In genomic region chrX:145348377-145349203, GRCm38 (mm10) we compare ENCODE assay signal across 10 mouse cellular contexts. TPM values are rescaled to one million over a fixed set of nuclear protein-coding genes. Genes with fewer than 3 reads are reported as not detected.
A peak's percentile ranks its signal among the peaks of the same experiment; 100 is the strongest.
DNase-seq lines count a peak whose midpoint lies in the region; ATAC-seq lines count a peak whose summit lies in the region.
"Had no signal": no experiment of that assay in that cellular context is flagged by ENCODE, and none has a peak within 500 bp of the region (broad histone marks: within the 10 kb centered on the region; RNA-seq: fewer than 3 reads in every experiment).

TSS of gene Lhfpl1 (minus strand) at chrX:145349089.

- H3K27ac ChIP-seq in heart, embryonic 16.5 days (ENCODE audit: low read length) = no peak within 1 kb of the TSS
- peak within 1 kb of the TSS; percentile 62 for H3K27ac ChIP-seq in embryonic facial prominence, embryonic 13.5 days
- no peak within 1 kb of the TSS for H3K27ac ChIP-seq in liver, embryonic 12.5 days
- H3K27ac ChIP-seq: heart, adult 2 months had no signal

- no peak within 1 kb of the TSS for H3K9ac ChIP-seq in heart, embryonic 16.5 days (ENCODE audit: low read length)
- no peak within 1 kb of the TSS for H3K9ac ChIP-seq in embryonic facial prominence, embryonic 13.5 days
- no peak within 1 kb of the TSS for H3K9ac ChIP-seq in liver, embryonic 12.5 days

- ATAC-seq in heart, embryonic 16.5 days (replicated peaks; ENCODE audit: extremely low read depth, insufficient read depth, low FRiP score) = 0 out of 2 replicates have a peak, but pooled peaks have one; percentile 32
- peak; percentile 75 for ATAC-seq in embryonic facial prominence, embryonic 13.5 days (ENCODE audit: insufficient number of reproducible peaks, insufficient read depth, low FRiP score, low TSS enrichment, low read depth)
- no peak for ATAC-seq in liver, embryonic 12.5 days

- DNase-seq in heart, postnatal 14 days = no peak
- DNase-seq in A20 (ENCODE audit: low read depth, low spot score) = peak; percentile 20
- peak; percentile 62 for DNase-seq in mesoderm, embryonic 11.5 days (ENCODE audit: low read depth, low spot score)
- DNase-seq in cerebellum, postnatal 4 days (ENCODE audit: low spot score in 2 of 2) = no peak
- DNase-seq in ovary, adult 18-20 months (ENCODE audit: low spot score) = no peak
- DNase-seq: cerebellum, postnatal 14 days; heart, adult 2 months had no signal

- H3K9me3 ChIP-seq in heart, embryonic 16.5 days (replicated peaks; ENCODE audit: control insufficient read depth, low read length) = no peaks in the 10 kb centered on the region
- no peaks in the 10 kb centered on the region for H3K9me3 ChIP-seq in embryonic facial prominence, embryonic 13.5 days
- H3K9me3 ChIP-seq in liver, embryonic 12.5 days (replicated peaks) = no peaks in the 10 kb centered on the region

- H3K36me3 ChIP-seq in heart, embryonic 16.5 days (ENCODE audit: control insufficient read depth, insufficient read depth) = no peaks in the 10 kb centered on the region
- H3K36me3 ChIP-seq in embryonic facial prominence, embryonic 13.5 days = no peaks in the 10 kb centered on the region
- H3K36me3 ChIP-seq in liver, embryonic 12.5 days = no peaks in the 10 kb centered on the region

- H3K27me3 ChIP-seq in heart, embryonic 16.5 days (ENCODE audit: control insufficient read depth, insufficient read depth, low read length) = no peaks in the 10 kb centered on the region
- peaks cover 5% of the 10 kb centered on the region; the same call in 1 of the 2 replicates for H3K27me3 ChIP-seq in embryonic facial prominence, embryonic 13.5 days
- H3K27me3 ChIP-seq in liver, embryonic 12.5 days (replicated peaks) = no peaks in the 10 kb centered on the region

- H3K4me3 ChIP-seq in heart, embryonic 16.5 days (ENCODE audit: low read length) = no peak within 1 kb of the TSS
- peak within 1 kb of the TSS; percentile 23 for H3K4me3 ChIP-seq in embryonic facial prominence, embryonic 13.5 days
- no peak within 1 kb of the TSS for H3K4me3 ChIP-seq in liver, embryonic 12.5 days
- H3K4me3 ChIP-seq: heart, adult 2 months had no signal

- H3K4me1 ChIP-seq in heart, embryonic 16.5 days (ENCODE audit: control insufficient read depth, insufficient read depth, low read length) = no peaks in the 10 kb centered on the region
- H3K4me1 ChIP-seq in embryonic facial prominence, embryonic 13.5 days = no peaks in the 10 kb centered on the region
- no peaks in the 10 kb centered on the region for H3K4me1 ChIP-seq in liver, embryonic 12.5 days

- no peak within 1 kb of the TSS; the same call in 1 of the 2 replicates for H3K4me2 ChIP-seq in heart, embryonic 16.5 days (ENCODE audit: low read depth, low read length)
- H3K4me2 ChIP-seq in embryonic facial prominence, embryonic 13.5 days = peak within 1 kb of the TSS; percentile 44
- H3K4me2 ChIP-seq in liver, embryonic 12.5 days = no peak within 1 kb of the TSS

- WGBS in heart, embryonic 16.5 days = 20% methylated on average over 7 of the region's 7 CpGs
- 23% methylated on average over 7 of the region's 7 CpGs for WGBS in embryonic facial prominence, embryonic 13.5 days
- WGBS in liver, embryonic 12.5 days (ENCODE audit: insufficient replicate concordance) = 26% methylated on average over 7 of the region's 7 CpGs

- intact Hi-C loops in heart, postnatal 14 days (cut with DNase I) = no loop called here

RNA-seq across cellular contexts. Expression of gene Lhfpl1, which starts in this region (rescaled TPM):
- polyA plus RNA-seq in heart, embryonic 16.5 days (2015; fragmentation: Nextera tagmentation; extraction: Ambion mirVana) = 0.14 and 0.41 TPM in 2 replicates
- total RNA-seq in heart, postnatal 14 days (2021) = not detected
- polyA plus RNA-seq in embryonic facial prominence, embryonic 13.5 days (2015; fragmentation: Nextera tagmentation; extraction: Ambion mirVana) = 2.6 and 2.7 TPM in 2 replicates
- 0.10 TPM in 1 of 2 replicates, not detected in the other for polyA plus RNA-seq in liver, embryonic 12.5 days (2016; fragmentation: Nextera tagmentation; extraction: Ambion mirVana)
- total RNA-seq: heart, adult 2 months had no signal
- polyA plus RNA-seq: heart, adult 2 months had no signal

Comparison
In these comparisons a context has a peak if more than half of its experiments do, and no peak if none do; other contexts are left out.
1. Peak in ATAC-seq in heart, embryonic 16.5 days; RNA of the gene not detected or under 1 TPM.
2. DNase-seq: peak in A20 (single experiment) and mesoderm, embryonic 11.5 days (single experiment); none in heart, postnatal 14 days (0 of 2), cerebellum, postnatal 4 days (0 of 2) and ovary, adult 18-20 months (single experiment).